Mouse (Mus musculus) limb, embryonic 14.5 days (tissue): ENCODE measurements around the gene Morc2a. TPM values are rescaled to one million over a fixed set of nuclear protein-coding genes. Genes with fewer than 3 reads are reported as not detected.

Experiments used
- ATAC-seq: fragments of 200-750 bp; cut with Nextera tagmentation; 2 replicates; pipeline ENCODE4 v1.8.0; 2017; ENCODE audit warnings: low read depth, moderate number of reproducible peaks, moderate TSS enrichment; ENCODE audit not compliant: low FRiP score
- DNase-seq: peaks from one replicate; pipeline ENCODE4 v3.0.0-alpha.2; 2015; ENCODE audit warnings: low spot score
- H3K27ac ChIP-seq: fragments of 300-500 bp; sonication (generic); replicated peaks from 2 replicates; pipeline ENCODE4 v1.5.1; 2014; ENCODE audit warnings: low read depth, mild to moderate bottlenecking, low read length, moderate library complexity, mixed read lengths
- H3K27me3 ChIP-seq: fragments of 300-500 bp; sonication (generic); 2 replicates; pipeline ENCODE4 v1.6.1; 2014; ENCODE audit warnings: low read length, mixed read lengths; ENCODE audit not compliant: control insufficient read depth, insufficient read depth
- H3K36me3 ChIP-seq: fragments of 300-500 bp; sonication (generic); 2 replicates; pipeline ENCODE4 v1.6.1; 2014; ENCODE audit warnings: mild to moderate bottlenecking, low read length, moderate library complexity, mixed read lengths; ENCODE audit not compliant: control insufficient read depth, insufficient read depth
- H3K4me1 ChIP-seq: fragments of 300-500 bp; sonication (generic); 2 replicates; pipeline ENCODE4 v1.6.1; 2014; ENCODE audit warnings: antibody characterized with exemption, low read length, mixed read lengths; ENCODE audit not compliant: control insufficient read depth, insufficient read depth
- H3K4me2 ChIP-seq: fragments of 300-500 bp; sonication (generic); replicated peaks from 2 replicates; pipeline ENCODE4 v1.6.1; 2014; ENCODE audit warnings: low read depth, mild to moderate bottlenecking, low read length, moderate library complexity; ENCODE audit not compliant: severe bottlenecking
- H3K4me3 ChIP-seq: fragments of 300-500 bp; sonication (generic); replicated peaks from 2 replicates; pipeline ENCODE4 v1.5.1; 2014; ENCODE audit warnings: low read length
- H3K9ac ChIP-seq: fragments of 300-500 bp; sonication (generic); 2 replicates; pipeline ENCODE4 v1.6.1; 2014; ENCODE audit warnings: mild to moderate bottlenecking, low read depth, low read length, moderate library complexity; ENCODE audit not compliant: severe bottlenecking
- H3K9me3 ChIP-seq: fragments of 300-500 bp; sonication (generic); 2 replicates; pipeline ENCODE4 v1.6.1; 2016; ENCODE audit warnings: low read length; ENCODE audit not compliant: control insufficient read depth
- POLR2A ChIP-seq: fragments of 200-500 bp; IDR thresholded peaks from 2 replicates; pipeline ENCODE4 v1.8.0; 2012; ENCODE audit warnings: inconsistent platforms, mild to moderate bottlenecking, moderate library complexity, borderline replicate concordance; ENCODE audit not compliant: insufficient read depth, insufficient read length; ENCODE audit errors: extremely low read depth
- WGBS: fragments of 180-500 bp; shearing (Covaris S2); extraction: QIAGEN DNeasy Blood & Tissue Kit; methylation state at CpG from one replicate; pipeline ENCODE4 v1.1.7; 2014; 5-methylcytosine and 5-hydroxymethylcytosine counted together
- polyA plus RNA-seq, 2 experiments: library from polyadenylated mRNA; depleted of rRNA in 1 of 2; stranded (reverse) in 1 of 2; unstranded in 1 of 2; fragments of >200 nt; fragmentation: Nextera tagmentation in 1 of 2; extraction: Ambion mirVana in 1 of 2; gene quantifications; 2 replicates each; pipeline versions ENCODE4 v1.2.1 to v1.2.3; 2012 to 2014

The Morc2a gene
- polyA plus RNA-seq, 2 experiments: 24.2 to 35.8 TPM

DNA sequence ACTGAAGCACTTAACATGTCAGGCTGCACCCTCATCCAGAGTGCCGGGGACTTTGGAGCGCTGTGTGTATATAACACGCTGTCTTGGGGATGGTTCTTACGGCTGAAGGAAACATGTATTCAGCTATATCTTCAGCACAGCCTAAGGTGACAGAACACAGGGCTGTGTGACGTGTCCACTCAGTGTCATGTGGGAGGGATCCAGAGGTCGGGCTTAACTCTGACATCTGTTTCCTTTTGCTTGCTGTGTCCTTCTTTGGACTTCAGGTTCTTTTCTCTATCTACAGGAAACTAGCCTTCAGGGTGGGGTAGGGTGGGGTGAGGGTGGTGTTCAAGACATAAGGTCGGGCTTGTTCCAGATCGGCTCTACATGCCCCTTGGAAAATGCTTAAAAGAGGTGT lies 58.1 kb downstream of the Morc2a start:
- WGBS: 85% methylated on average over 8 of the region's 8 CpGs
- no peak for TF ChIP-seq POLR2A
- Histone ChIP-seq H3K27me3 (no peaks in the 10 kb centered on the region), H3K36me3 (no peaks in the 10 kb centered on the region), H3K4me1 (peaks cover 6% of the 10 kb centered on the region; the same call in 1 of the 2 replicates), H3K27ac (no peak overlapping the region), H3K9me3 (no peaks in the 10 kb centered on the region), H3K9ac (no peak overlapping the region), H3K4me2 (no peak overlapping the region), H3K4me3 (no peak overlapping the region)
- no peak for ATAC-seq
- DNase-seq: no peak

DNA sequence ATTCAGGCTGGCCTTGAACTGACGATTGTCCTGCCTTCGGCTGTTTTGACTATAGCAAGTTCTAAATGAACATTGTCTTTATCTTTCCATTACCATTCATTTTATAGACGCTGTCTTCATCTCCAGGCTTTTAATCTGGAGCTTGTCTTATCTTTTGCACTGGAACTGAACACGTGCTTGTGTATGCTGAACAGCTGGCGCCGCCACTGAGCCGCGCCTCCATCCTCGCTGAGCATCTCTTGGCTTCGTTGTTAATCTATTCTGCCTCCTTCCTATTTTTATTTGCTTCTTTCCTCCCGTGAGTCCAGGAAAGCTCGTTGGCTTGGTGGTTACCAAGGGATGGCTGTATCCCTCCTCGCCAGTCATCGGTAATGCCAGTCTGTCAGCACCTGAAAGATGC lies 61.2 kb downstream of the Morc2a start:
- H3K9me3 ChIP-seq: no peaks in the 10 kb centered on the region
- 75% methylated on average over 14 of the region's 14 CpGs for WGBS
- no peak for TF ChIP-seq POLR2A
- no peak overlapping the region for H3K27ac ChIP-seq
- no peak overlapping the region for H3K9ac ChIP-seq
- no peak overlapping the region for H3K4me3 ChIP-seq
- ATAC-seq (no peak), DNase-seq (no peak)
- no peaks in the 10 kb centered on the region for H3K4me1 ChIP-seq
- no peaks in the 10 kb centered on the region for H3K36me3 ChIP-seq
- H3K4me2 ChIP-seq: no peak overlapping the region
- no peaks in the 10 kb centered on the region for H3K27me3 ChIP-seq

DNA sequence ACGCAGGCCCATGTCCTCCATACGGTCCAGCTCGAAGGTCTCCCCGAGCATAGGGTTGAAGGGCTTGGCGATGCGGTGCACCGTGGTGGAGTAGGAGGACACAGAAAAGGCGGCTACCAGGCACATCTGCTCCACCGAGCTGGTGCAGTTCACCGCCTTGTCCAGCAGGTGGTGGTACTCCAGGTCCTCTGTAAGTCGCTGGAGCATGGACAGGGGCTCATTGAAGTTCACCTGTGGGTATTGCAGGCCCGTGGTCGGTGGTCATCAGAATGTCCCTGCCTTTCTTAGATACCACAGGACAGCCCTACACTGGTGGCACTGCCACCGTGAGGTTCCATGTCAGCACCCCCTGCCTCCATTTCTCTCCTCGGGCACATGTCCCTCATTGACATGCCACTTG lies 65.5 kb downstream of the Morc2a start:
- H3K36me3 ChIP-seq: no peaks in the 10 kb centered on the region
- H3K27me3 ChIP-seq: no peaks in the 10 kb centered on the region
- H3K9me3 ChIP-seq: no peaks in the 10 kb centered on the region
- no peak for TF ChIP-seq POLR2A
- H3K4me2 ChIP-seq: no peak overlapping the region
- no peak overlapping the region for H3K27ac ChIP-seq
- no peak overlapping the region for H3K9ac ChIP-seq
- no peaks in the 10 kb centered on the region for H3K4me1 ChIP-seq
- no peak overlapping the region for H3K4me3 ChIP-seq
- WGBS: 40% methylated on average over 15 of the region's 15 CpGs
- ATAC-seq (no peak), DNase-seq (peak; percentile 22)

DNA sequence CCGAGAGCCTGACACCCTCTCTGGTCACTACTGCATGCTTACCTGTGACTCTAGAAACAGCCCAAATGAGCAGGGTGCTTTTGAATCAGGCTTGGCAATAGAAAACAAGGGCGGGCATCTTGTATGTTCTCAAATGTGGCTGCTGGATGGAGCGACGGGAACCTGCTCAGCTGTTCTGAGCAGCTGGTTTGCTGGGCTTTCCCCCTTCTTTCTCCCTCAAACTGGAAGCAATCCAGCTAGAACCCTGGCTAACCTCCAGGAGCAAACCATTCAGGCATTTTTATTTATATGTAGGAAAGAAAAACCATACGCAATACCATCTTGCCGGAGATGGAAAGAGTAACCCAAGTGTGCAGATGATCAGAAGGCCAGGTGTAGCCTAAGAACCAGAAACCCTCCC lies 67.7 kb downstream of the Morc2a start:
- no peaks in the 10 kb centered on the region for H3K9me3 ChIP-seq
- no peak overlapping the region for H3K4me2 ChIP-seq
- no peak for ATAC-seq
- no peak overlapping the region for H3K9ac ChIP-seq
- no peak for TF ChIP-seq POLR2A
- H3K4me3 ChIP-seq: no peak overlapping the region
- WGBS: 60% methylated on average over 6 of the region's 6 CpGs
- no peaks in the 10 kb centered on the region for H3K4me1 ChIP-seq
- peak; percentile 57 for DNase-seq
- no peak overlapping the region for H3K27ac ChIP-seq
- no peaks in the 10 kb centered on the region for H3K36me3 ChIP-seq
- no peaks in the 10 kb centered on the region for H3K27me3 ChIP-seq

DNA sequence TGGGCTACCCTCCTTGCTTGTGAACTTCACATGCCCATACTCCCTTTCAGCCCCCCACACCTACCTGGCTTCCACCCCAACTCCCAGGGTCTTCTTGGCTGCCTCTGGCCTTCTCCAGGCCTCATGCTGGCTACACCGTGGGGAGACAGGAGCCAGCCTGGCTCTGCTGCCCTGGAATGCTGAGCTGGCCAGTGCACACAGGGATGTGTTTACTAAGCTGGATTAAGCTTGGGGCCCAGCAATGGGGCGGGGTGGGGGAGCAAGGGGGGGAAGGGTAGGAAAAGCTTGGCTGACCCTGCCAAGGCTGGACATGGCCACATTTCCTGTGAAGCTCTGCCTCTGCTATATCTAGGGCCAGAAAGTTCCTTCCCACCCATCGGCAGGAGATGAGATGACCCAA lies 73.0 kb downstream of the Morc2a start:
- no peak overlapping the region for H3K4me2 ChIP-seq
- ATAC-seq: no peak
- no peaks in the 10 kb centered on the region for H3K4me1 ChIP-seq
- 56% methylated on average over 3 of the region's 3 CpGs for WGBS
- H3K27me3 ChIP-seq: no peaks in the 10 kb centered on the region
- no peak for DNase-seq
- H3K9me3 ChIP-seq: no peaks in the 10 kb centered on the region
- no peak overlapping the region for H3K27ac ChIP-seq
- no peak overlapping the region for H3K9ac ChIP-seq
- no peak for TF ChIP-seq POLR2A
- no peaks in the 10 kb centered on the region for H3K36me3 ChIP-seq
- no peak overlapping the region for H3K4me3 ChIP-seq

GRCm38 (mm10) chr11:3722861-3723260 lies 73.9 kb downstream of the Morc2a start:
- no peak overlapping the region for H3K9ac ChIP-seq
- no peak for TF ChIP-seq POLR2A
- ATAC-seq: no peak

More at GRCm38 (mm10) chr11:3722861-3723260, 73.9 kb downstream of the Morc2a start:
- H3K4me2 ChIP-seq: no peak overlapping the region
- DNase-seq: no peak
- no peak overlapping the region for H3K4me3 ChIP-seq
- no peaks in the 10 kb centered on the region for H3K27me3 ChIP-seq
- 69% methylated on average over 3 of the region's 3 CpGs for WGBS
- no peaks in the 10 kb centered on the region for H3K4me1 ChIP-seq
- no peak overlapping the region for H3K27ac ChIP-seq
- H3K9me3 ChIP-seq: no peaks in the 10 kb centered on the region
- no peaks in the 10 kb centered on the region for H3K36me3 ChIP-seq
